Mouse (Mus musculus) forelimb bud, embryonic 11.5 days (tissue): Measurements from ENCODE around the gene Mthfd1l.
"Not testable (repeated sequence)": the region's sequence is repeated elsewhere in the genome, so short reads cannot be mapped to it uniquely, and the experiment has no call there.

ENCODE experiments used
- DNase-seq: peaks from one replicate; pipeline ENCODE4 v3.0.0-alpha.2; 2012; ENCODE audit warnings: low read depth, low spot score

Mthfd1l gene

GRCm38 (mm10) chr10:4117091-4117490, 144.2 kb downstream of the Mthfd1l start:
- peak; percentile 24 for DNase-seq

- DNase-seq: no peak
Measured at GRCm38 (mm10) chr10:4119287-4119686, 146.4 kb downstream of the Mthfd1l start.

- DNase-seq: no peak
Measured at GRCm38 (mm10) chr10:4120708-4121107, 147.8 kb downstream of the Mthfd1l start.

GRCm38 (mm10) chr10:4121197-4121596, 148.3 kb downstream of the Mthfd1l start:
- DNase-seq: no peak

GRCm38 (mm10) chr10:4123280-4123945, 150.5 kb downstream of the Mthfd1l start:
- not testable (repeated sequence) for DNase-seq

GRCm38 (mm10) chr10:4124148-4124547, 151.2 kb downstream of the Mthfd1l start:
- no peak for DNase-seq

- no peak for DNase-seq
Measured at GRCm38 (mm10) chr10:4125232-4125631, 152.3 kb downstream of the Mthfd1l start.

- no peak for DNase-seq
Measured at GRCm38 (mm10) chr10:4126335-4127012, 153.6 kb downstream of the Mthfd1l start.

- DNase-seq: no peak
Measured at GRCm38 (mm10) chr10:4128411-4128810, 155.5 kb downstream of the Mthfd1l start.

GRCm38 (mm10) chr10:4128915-4129314, 156.0 kb downstream of the Mthfd1l start:
- no peak for DNase-seq

GRCm38 (mm10) chr10:4129461-4129860, 156.5 kb downstream of the Mthfd1l start:
- no peak for DNase-seq

GRCm38 (mm10) chr10:4130034-4130607, 157.2 kb downstream of the Mthfd1l start:
- DNase-seq: no peak

GRCm38 (mm10) chr10:4132735-4133134, 159.8 kb downstream of the Mthfd1l start:
- DNase-seq: no peak

- no peak for DNase-seq
Measured at GRCm38 (mm10) chr10:4135100-4135764, 162.3 kb downstream of the Mthfd1l start.

GRCm38 (mm10) chr10:4139531-4139930, 166.6 kb downstream of the Mthfd1l start:
- no peak for DNase-seq

GRCm38 (mm10) chr10:4141689-4142088, 168.8 kb downstream of the Mthfd1l start:
- DNase-seq: no peak

GRCm38 (mm10) chr10:4142816-4143215, 169.9 kb downstream of the Mthfd1l start:
- DNase-seq: no peak

- DNase-seq: no peak
Measured at GRCm38 (mm10) chr10:4143381-4143780, 170.5 kb downstream of the Mthfd1l start.

GRCm38 (mm10) chr10:4145080-4145807, 172.3 kb downstream of the Mthfd1l start:
- DNase-seq: no peak

- no peak for DNase-seq
Measured at GRCm38 (mm10) chr10:4146947-4147346, 174.0 kb downstream of the Mthfd1l start.

GRCm38 (mm10) chr10:4151159-4151558, 178.2 kb downstream of the Mthfd1l start:
- no peak for DNase-seq
